Mouse (Mus musculus): Measurements from ENCODE around the gene Kcmf1. TPM values are rescaled to one million over a fixed set of nuclear protein-coding genes. Genes with fewer than 3 reads are reported as not detected.
"Not testable (repeated sequence)": the region's sequence is repeated elsewhere in the genome, so short reads cannot be mapped to it uniquely, and the experiment has no call there.

The Kcmf1 gene
- total RNA-seq, 2 experiments from 2014 or later = 74.8 to 81.2 TPM

DNA sequence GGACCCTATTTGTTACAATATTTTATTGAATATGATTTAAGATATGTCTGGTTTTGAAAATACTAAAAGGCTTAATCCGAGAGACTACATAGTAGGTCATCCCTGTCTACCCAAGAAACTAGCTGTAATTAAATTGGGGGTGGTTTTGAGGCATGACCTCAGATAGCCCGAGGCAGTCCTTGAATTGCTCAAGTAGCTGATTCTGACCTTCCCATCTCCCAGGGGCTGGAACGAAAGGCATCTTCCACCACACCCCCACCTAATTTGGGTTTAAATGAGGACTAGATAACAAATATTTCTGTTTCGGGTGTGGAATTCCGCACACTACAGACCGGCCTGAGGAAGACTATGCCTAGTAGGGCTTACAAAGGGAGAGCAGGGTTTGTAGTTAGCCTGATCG lies 1.2 kb upstream of the Kcmf1 start:
- DNase-seq (ENCODE audit: low spot score in 2 of 2) = no peak

DNA sequence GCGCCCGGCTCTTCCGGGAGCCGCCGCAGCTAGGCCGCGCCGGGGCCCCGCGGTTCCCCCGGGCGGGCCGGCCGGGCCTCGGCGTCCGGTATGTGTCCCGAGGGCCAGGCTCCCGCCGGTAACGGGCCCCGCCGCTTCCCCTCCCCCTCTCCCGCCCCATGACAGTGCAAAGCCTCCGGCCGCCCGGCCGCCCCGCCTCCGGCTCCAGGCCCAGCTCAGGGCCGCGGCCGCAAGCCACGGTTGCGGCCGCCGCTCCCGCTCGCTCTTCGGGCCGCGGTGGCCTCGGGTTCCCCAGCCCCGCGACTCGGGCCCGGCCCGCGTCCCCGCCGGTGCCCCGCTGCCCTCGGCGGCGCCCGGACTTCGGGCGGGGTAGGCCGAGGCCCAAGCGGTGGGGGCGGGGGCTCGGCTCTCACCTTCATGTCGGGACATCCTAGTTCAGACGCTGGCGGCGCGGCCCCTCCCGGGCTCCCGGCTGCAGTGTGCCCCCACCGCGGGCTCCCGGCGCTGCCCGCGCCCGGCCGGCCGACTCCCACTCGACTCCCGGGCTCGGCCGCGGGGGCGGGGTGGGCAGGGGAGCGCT lies 488 bp downstream of the Kcmf1 start:
- peak; percentile 24 to 72 for DNase-seq (ENCODE audit: low spot score in 2 of 2)

DNA sequence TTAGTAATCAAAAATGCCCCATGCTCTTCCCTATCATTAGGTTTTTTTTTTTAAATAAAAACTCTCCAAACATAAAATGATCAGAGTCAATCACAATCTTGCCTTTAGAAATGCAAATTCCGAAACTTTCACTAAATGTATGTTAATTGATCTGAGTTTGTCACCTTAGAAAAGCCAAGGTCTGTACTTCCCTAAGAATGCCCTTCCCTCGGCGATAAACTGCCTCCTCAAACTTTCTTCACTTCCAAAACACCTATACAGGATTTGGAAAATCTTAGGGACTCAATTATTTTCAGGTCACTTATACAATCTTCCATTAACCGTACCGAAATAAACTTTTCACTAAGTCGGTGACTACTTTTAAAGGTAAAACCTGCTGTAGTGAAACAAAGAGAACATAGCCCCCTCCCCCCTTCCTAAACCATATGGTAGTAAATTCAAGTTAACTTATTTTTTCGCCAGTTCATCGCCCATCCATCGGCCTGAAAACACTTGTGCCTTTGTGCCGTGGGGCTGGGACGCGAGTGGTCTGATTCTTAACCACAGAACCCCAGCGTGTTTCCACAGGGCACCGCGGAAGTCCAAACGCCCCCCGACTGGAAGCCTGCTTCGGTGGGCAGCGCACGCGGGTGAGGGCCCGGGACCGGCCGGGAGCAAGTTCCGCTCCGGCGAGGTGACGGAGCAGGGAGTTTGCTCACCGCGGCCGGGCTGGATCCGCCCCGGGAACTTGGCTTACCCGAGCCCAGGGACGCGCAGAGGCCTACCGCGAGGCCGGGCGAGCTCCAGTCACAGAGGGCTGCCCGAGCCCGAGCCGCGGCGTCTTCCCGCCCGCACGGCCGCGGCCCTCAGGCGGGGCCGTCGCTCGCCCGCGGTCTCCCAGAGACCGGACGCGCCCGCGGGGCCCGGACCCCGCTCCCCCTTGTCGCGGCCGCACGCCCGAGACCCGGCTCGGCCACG lies 1.3 kb downstream of the Kcmf1 start:
- peak; percentile 59 to 70 for DNase-seq (ENCODE audit: low spot score in 2 of 2)

DNA sequence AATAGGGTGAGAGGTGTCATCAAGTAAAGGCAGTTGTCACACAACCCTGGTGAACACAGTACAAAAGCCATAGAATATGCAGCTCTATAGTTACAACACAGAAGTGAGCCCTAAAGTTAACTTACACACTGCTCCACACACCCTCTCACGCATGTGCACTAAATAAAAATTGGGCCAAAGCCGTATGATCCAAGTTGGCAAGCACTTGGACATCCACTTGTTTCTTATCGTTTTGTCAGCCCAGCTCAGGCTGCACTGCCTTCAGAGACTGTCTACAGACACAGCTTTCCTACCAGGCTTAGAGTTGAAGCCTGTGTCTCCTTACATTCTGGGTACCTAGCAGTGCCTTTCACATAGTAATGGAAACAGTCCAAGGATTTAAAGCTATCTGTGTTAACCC lies 4.8 kb downstream of the Kcmf1 start:
- DNase-seq (ENCODE audit: low spot score in 2 of 2) = no peak

DNA sequence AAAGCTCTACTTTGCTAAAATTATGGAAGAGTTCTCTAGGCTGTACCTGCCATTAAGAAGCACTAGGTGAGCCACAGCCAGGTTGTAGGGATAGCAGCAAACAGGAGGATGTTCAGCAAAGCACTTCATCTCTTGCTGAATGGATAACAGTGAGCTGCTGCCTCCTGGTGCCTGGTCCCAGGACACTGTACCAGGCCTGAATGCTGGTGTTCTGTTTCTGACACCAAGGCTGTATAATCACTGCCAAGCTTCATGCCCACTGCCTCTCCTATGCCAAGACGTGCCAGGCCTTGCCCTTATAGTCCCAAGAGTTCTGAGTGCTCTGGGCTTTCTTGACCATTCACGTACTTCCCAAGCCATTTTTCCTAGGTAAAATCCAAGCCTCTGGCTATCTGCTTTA lies 8.5 kb downstream of the Kcmf1 start:
- no peak for DNase-seq (ENCODE audit: low spot score in 2 of 2)

DNA sequence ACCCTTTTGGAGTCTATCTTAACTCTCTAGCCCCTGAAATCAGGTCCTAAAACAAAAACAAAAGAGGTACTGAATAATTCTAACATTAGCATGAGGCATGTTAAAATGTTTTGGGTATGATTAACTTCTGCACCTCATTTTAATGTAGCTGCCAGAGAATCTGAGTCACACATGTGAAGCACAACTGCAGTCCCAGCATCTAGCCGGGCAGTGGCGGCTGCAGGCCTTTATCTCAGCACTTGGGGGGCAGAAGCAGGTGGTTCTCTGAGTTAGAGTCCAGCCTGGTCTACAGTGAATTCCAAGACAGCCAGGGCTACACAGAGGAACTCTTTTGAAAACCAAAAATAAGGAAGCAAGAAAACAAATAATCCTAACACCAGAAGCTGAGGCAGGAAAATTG lies 11.1 kb downstream of the Kcmf1 start:
- DNase-seq (ENCODE audit: low spot score in 2 of 2) = no peak

DNA sequence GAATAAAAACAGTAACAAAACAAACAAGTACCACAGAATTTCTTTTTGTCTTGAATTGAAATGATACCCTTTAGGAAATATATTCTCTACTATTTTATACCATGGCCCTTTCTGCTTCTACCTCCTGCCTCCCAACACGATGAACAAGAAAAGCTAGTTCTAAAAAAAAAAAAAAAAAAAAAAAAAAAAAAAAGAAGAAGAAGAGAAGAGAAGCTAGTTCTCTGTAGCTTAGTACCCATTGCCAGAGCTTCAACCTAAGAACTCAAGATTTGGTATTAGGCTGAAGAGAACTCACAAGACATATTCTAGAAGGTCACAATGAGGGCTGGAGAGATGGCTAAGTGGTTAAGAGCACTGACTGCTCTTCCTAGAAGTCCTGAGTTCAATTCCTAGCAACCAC lies 14.5 kb downstream of the Kcmf1 start:
- no peak for DNase-seq (ENCODE audit: low spot score in 2 of 2)

DNA sequence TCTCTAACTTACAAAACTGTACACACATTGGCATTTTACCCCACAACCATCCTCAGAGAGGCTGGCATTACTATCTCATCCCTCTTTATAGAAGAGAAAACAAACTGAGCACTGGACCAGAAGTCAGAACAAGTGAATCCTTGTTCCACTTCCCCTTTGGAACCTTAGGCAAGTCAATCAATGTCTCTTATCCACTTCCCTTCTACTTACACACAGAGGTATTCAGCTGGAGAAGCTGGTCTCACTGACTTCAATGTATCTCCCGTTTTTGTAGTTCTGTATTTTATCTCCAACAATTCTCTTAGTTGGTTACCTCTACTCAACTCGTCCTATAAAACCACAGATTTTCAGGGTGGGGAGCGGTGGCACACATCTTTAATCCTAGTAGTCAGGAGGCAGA lies 15.0 kb downstream of the Kcmf1 start:
- DNase-seq (ENCODE audit: low spot score in 2 of 2) = no peak

DNA sequence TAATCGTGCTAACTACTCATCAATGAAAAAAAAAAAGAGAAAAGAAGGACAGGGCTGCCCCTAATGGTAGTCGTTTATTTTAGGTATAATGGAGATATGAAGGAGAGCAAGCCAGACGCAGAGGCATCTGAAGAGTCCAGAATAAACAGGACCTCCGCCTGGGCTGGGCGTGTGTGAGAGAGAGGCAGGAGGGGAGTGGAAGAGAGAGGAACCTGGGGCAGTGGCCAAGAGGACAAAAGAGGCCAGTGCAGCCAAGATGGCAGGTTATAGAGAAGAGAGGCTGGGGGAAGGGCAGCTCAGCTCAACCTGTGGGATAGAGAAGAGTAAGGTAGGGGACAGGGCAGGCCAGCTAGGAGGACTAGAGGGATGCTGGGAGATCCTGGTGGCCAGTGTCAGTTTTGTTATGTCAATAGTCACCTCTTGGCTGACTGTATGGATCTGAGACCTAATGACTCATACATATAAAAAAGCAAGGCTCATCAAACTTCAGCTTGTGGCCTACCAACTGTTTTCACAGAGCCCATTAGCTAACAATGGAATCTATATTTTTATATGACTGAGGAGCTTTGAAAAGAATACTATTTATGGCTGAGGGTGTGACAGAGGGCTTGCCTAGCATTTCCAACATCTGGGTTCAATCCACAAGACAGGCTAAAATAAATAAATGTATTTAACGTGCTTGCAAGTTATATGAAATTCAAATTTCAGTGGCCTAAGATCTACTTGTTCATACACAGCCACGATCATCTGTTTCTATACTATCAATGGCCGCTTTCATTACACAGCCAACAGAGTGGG lies 16.9 kb downstream of the Kcmf1 start:
- no peak for DNase-seq (ENCODE audit: low spot score in 2 of 2)

DNA sequence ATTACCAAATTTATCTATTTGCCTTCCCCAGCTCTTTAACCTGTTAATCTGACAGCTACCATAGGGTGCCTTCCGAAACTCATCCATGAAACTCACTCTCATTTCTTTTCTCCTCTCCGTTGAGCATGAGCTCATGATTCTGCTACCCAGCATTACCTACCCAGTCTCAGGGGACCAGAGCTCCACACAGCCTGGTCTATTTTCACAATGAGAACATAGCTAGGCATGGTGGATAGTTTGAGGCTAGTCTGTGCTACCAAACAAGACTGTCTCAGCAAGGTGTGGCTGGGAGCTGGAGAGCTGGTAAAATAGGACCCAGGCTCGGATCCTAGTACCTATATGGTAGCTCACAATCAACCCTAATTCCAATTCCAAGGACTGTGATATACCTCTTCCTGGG lies 17.6 kb downstream of the Kcmf1 start:
- DNase-seq (ENCODE audit: low spot score in 2 of 2) = no peak

DNA sequence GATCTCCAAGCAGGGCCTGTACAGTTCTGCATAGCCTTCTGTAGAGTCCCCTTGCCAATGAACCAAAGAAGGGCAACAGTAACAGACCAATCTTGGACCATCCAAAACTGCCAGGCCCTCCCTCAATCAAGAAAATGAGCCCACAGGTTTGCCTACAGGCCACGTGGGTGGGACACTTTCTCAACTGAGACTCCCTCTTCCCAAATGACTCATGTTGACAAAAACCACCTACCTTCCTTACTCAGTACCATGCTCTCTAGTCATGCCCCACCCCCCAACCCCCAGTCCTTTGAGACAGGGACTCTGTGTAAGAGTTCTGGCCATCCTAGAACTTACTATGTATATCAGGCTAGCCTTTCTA lies 18.2 kb downstream of the Kcmf1 start:
- DNase-seq (ENCODE audit: low spot score in 2 of 2) = no peak

DNA sequence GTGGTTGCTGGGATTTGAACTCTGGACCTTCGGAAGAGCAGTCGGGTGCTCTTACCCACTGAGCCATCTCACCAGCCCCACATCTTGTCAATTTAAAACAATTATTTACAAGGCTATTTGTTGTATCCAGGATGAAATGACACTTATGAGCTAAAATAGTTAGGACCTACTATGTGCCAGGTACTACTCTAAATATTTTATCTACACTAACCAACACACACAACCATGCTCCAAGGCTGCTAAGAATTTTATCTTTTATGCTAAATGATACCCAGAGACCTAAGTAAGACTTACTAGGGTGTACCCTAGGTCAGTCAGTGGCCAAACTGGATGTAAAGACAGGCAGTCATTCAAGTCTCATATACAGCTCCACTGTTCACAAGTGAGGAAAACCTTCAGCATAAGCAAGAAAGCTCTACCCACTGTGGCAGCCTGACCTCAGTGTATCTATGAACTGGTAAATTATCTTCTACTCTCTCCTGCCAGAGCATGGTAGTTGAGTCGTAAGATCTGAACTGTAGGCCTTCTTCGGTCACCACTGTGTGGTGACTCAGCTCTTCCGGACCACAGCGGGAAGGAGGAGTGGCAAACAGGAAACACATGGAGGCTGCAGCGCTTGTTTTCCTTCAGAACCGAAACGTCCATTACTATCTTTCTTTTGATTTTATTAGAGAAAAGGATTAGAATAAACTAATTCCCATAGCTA lies 18.7 kb downstream of the Kcmf1 start:
- DNase-seq (ENCODE audit: low spot score in 2 of 2) = no peak

DNA sequence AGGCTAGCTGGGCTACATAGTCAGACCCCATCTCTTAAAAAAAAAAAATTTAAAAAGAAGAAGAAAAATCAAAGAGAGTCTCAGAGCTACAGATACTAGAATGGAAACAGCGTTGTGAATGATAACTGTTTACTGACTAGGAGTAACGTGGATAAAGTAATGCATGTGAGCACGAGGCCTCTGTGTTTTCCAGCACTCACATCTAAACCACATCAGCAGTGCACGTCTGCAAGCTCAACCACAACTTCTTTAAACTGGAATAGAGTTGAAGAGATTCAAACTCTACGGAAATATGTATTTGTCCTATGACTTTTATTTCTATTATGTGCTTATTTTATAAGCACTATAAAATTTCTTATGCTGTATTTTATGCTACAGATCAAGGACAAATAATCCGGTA lies 23.1 kb downstream of the Kcmf1 start:
- DNase-seq (ENCODE audit: low spot score in 2 of 2) = no peak

DNA sequence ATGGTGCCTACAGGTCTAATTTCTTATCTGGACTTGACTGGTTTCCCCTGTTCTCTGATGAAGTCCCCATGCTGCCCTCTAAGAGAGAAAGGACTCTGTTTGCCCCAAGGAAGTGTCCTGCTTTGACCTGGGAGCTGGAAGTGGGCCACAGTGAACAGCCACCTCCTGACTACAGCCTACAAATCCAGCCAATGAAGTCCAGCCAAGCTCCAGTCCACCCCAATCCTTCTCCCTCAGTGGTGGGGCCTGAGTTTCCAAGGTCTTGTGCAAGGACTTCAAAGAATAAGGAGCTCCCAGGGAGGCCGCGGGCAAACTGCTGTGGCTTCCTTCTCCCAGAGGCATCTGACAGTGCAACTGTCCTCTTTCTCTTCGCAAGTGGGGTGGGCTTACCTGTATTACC lies 26.4 kb downstream of the Kcmf1 start:
- DNase-seq (ENCODE audit: low spot score in 2 of 2) = no peak

DNA sequence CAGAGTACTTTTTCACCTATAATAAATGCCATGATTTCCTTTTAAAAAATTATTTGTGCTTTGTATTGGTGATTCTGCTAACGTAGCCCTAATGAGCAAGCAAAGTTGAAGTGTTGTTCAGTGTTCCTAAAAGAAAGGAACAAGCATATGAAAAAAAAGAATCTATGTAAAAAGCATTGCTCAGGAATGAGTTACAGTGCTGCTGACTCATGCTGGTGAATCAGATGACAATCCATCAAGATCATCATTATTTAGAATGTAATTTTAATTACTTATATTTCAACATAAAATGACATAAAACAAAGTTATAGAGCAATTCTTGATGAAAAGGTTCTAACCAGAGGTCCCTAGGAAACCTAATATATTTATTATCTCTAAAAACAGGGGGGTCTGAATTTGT lies 27.5 kb downstream of the Kcmf1 start:
- DNase-seq (ENCODE audit: low spot score in 2 of 2) = no peak

DNA sequence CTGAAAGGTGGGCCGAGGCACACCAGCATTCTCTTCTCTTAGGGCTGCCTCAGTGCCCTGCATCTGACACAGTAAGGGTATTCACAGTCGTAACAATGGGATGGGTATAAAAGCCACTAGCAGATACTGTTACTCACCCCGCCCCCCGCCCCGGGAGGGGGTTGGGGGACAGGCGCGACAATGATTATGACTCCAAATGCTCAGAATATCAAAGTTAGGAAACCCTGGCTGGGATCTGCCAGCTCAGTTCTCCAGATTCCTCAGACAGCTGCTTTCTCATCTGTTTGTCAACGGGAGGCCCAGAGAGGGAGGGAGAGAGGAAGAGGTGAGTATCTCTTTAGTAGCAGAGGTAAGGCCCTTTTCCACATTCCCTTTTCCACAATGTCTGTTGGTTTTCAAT lies 30.2 kb downstream of the Kcmf1 start:
- DNase-seq (ENCODE audit: low spot score in 2 of 2) = no peak

DNA sequence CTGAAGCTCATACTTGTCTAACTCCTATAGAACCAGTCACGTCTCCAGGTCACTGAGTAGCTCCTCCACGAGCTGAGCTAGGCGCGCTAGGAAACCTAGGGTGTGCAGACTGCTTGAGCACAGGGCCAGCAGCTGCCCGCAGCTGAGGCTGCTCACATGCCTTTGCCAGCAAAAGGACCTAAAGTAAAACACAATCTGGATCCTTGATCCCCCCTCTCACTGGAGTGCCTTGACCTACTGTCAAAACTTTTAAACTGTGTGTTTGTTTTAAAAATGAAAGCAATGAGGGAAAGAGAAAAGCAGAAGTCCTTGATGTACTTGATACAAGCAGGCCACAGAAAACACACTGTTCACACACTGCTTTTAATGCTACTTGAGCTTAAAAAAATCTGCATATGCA lies 31.1 kb downstream of the Kcmf1 start:
- DNase-seq (ENCODE audit: low spot score in 2 of 2) = no peak

DNA sequence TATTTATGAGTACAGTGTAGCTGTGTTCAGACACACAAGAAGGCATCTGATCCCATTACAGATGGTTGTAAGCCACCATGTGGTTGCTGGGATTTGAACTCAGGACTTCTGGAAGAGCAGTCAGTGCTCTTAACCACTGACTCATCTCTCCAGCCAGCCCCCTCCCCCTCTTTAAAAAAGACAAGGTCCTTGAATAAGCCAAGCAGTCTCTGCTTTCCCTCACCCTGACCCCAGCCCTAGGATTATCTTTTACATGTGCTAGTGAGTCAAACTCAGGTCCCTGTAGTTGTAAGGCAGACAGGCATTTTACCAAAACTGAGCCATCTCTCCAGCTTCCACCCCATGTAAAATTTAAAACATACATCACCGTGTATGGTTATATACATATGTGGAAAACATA lies 32.0 kb downstream of the Kcmf1 start:
- no peak for DNase-seq (ENCODE audit: low spot score in 2 of 2)

DNA sequence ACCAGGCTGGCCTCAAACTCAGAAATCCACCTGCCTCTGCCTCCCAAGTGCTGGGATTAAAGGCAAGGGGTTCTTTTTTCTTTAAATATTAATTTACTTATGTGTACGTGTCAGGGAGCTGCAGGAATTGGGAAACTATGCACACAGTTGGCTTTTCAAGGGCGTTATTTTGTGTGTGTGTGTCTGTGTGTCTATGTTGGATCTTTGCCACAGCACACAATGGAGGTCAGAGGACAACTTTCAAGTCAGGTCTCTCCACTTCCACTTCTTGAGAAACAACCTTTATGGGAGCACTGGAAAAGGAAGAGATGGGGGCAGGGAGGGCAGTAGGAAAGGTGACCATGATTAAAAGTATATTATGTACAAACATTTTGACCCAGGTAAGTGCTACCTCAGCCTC lies 33.5 kb downstream of the Kcmf1 start:
- DNase-seq (ENCODE audit: low spot score in 2 of 2) = no peak

DNA sequence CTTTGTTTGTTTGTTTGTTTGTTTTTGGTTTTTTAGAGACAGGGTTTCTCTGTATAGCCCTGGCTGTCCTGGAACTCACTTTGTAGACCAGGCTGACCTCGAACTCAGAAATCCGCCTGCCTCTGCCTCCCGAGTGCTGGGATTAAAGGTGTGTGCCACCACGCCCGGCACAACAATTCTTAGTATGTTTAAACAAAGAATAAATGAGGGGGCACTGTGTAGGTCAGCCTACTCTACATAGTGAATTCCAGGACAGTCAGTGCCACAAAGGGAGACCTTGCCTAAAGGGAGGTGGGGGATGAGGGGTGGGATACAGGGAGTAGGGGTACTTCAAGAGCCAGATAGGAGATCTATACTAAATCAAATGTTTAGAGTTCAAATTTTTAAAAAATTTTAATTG lies 37.1 kb downstream of the Kcmf1 start:
- not testable (repeated sequence) for DNase-seq (ENCODE audit: low spot score in 2 of 2)

DNA sequence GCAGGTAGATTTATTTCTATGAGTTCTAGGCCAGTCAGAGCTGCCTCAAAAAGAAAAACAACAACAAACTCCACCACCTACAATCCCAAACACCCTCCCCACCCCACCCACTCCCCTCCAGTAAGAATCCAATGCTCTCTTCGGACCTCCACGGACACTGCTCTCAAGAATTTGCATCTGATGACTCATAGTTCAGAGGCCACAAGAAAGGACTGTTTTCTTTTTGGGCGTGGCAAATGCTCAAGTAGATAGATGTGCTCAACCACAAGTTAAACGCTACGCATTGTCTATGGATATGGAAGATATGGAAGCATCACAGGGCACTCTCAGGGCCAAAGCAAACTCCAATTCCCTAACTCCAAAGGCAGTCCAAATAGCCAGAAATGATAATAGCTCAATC lies 45.5 kb downstream of the Kcmf1 start:
- DNase-seq (ENCODE audit: low spot score in 2 of 2) = no peak

DNA sequence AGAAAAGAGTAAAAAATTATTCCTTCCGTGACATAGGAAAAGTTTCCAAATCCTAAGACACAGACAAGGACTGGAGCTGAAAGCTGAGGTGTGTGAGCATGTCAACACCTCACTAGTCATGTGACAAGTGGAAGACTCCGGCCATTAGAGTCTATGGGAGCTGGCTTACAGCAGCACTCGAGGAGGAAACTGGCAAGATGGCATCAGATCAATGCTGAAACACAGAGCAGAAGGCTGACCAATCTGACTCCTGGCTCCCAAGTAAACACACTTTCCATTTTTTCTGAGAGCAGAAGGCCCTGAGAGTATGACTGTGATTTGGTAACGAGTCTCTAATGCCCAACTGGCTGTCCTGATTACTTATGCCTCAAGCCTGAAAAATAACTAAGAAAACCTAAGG lies 47.6 kb downstream of the Kcmf1 start:
- no peak for DNase-seq (ENCODE audit: low spot score in 2 of 2)

All from gastrocnemius, postnatal 4 days (tissue).